Mouse (Mus musculus) liver, embryonic 14.5 days (tissue): Measurements from ENCODE around the gene Alg2.

Experiments used
- CTCF ChIP-seq: IDR thresholded peaks from 2 replicates; pipeline ENCODE4 v1.5.1; 2016; ENCODE audit warnings: antibody characterized with exemption, low read depth, control low read depth
- EP300 ChIP-seq: IDR thresholded peaks from 2 replicates; pipeline ENCODE4 v1.6.1; 2016; ENCODE audit warnings: antibody characterized with exemption, low read depth

DNA sequence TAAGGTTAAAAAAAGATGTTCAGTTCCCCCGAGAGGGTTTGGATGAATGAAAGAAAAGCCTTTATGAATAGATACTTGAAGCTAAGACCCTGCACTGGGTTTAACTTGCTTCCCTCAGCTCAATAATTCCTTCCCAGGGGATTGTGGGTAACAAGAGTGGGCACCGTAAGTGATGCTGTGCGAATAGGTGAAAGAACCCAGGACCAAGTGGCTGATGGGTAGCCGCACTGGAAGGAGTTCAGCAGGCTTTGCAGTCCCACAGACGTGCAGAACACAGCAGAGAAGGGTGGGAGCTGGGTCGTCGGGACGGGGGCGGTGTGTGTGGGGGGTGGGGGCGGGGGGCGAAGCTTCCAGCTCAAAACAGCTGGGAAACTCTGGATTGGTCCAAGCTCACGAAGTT lies 39.0 kb downstream of the Alg2 start:
- TF ChIP-seq CTCF (no peak), EP300 (no peak)
